Mouse (Mus musculus) embryonic fibroblast, embryonic 13.5 days (primary cell): ENCODE measurements around the gene Ccr8.

ENCODE experiments used
- CTCF ChIP-seq: IDR thresholded peaks from 2 replicates; pipeline ENCODE4 v1.5.1; 2011; ENCODE audit warnings: mild to moderate bottlenecking, control low read depth, low read length, moderate library complexity, borderline replicate concordance; ENCODE audit not compliant: insufficient read depth
- POLR2A ChIP-seq: IDR thresholded peaks from 2 replicates; pipeline ENCODE4 v1.6.1; 2011; ENCODE audit warnings: low read depth, mild to moderate bottlenecking, control low read depth, low read length, moderate library complexity

DNA sequence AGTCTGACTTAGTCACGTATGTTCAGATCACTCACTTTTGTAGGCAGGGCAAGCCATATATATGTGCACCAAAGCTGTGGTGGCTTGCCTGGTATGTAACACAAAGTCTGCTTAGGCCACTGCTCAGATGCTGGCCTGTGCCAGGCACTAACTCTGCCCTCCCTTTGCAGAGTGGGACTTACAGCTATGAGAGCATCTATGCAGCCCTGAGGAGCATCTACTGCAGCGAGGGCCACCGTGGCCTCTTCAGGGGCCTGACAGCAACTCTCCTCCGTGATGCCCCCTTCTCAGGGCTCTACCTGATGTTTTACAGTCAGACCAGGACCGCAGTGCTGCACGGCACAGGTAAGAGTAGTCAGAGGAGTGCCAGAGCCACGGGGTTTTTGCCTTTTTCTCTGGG, 28.6 kb downstream of the Ccr8 start:
- TF ChIP-seq POLR2A (no peak), CTCF (no peak)
